Mouse (Mus musculus): ENCODE results near the gene Ankle1.

Ankle1 gene

GRCm38 (mm10) chr8:71381971-71382961, 23.5 kb upstream of the Ankle1 start:
- peak; percentile 86 for DNase-seq (ENCODE audit: low spot score)

GRCm38 (mm10) chr8:71383396-71383795, 22.4 kb upstream of the Ankle1 start:
- no peak for DNase-seq (ENCODE audit: low spot score)

DNA sequence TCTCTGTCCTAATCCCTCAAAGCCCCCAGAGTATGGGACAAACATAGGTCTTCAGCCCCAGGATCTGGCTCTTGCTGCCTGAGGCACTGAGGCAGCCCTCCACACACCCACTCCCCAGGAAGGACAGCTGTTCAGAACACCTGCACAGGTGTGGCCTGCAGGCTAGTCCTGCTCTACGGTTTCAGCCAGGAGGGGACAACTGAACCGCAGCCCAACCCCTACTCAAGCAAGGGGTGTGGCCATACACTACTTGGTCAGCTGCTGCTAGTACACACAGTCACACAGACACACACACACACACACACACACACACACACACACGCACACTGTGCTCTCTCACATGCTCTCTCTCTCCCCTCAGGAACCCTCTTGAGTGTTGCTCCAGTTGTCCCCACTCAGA, 21.9 kb upstream of the Ankle1 start:
- no peak for DNase-seq (ENCODE audit: low spot score)

DNA sequence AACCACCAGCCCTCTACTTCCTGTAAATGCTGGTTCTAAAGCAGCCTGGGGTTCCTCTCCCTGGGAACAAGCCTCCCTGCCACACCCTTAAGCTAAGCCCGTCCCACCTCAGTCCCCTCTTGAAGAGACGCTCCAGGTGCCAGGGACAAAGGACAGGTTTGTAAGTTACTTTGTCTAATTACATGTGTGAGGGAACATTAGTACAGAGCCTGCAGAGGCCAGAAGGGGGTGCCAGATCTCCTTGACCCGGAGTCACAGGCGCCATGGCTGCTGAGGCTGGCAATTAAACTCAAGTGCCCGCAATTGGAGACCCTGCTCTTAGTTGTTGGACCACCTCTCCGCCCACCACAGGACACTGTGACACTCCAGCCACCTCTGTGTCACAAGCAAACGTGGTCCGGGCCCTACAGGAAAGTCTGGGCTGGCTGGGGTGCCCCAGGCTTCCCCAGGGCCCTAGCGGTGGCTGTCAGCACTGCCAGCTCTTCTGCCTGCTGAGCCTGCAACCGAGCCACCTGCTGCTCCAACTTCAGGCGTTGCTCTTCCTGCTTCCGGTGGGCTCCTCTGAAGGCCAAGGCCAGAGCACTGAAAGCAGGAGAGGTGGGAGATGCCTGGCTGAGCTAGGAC, 20.5 kb upstream of the Ankle1 start:
- DNase-seq (ENCODE audit: low spot score) = no peak

- no peak for DNase-seq (ENCODE audit: low spot score)
Measured at GRCm38 (mm10) chr8:71388267-71388666, 17.5 kb upstream of the Ankle1 start.

GRCm38 (mm10) chr8:71391696-71392095, 14.1 kb upstream of the Ankle1 start:
- DNase-seq (ENCODE audit: low spot score) = no peak

DNA sequence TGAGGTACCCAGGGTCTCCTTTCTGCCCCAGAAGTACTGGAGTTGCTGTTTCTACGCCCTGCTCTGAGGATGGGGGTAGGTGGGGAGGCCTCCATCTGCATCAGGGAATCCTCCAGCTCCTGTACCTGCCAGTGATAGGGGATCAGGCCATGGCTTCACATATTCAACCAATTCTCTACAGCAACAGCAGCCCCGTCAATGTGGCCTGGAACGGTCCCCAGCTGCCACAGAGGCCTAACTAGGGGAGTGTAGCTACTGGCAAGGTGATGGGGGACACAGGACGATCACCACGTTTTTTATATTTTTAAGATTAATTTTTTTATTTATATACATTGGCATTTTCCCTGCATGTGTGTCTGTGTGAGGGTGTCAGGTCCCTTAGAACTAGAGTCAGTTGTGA, 13.4 kb upstream of the Ankle1 start:
- DNase-seq (ENCODE audit: low spot score) = no peak

DNA sequence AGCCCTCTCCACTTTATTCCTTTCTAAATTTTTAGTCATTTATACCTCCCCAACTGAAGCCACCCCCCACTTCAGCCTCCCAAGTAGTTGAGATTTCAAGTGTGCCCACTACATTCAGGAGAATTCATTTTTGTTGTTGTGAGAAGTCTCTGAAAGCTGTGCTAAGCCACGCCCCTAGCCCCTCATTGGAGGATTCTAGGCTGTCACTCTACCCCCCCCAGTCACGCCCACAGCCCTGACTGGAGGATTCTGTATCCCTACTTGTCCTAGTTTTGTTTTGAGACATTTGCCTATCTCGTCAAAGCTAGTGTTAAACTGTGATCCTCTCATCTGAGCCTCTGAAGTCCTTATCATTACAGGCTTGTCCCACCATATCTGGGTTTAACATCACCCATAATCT, 12.9 kb upstream of the Ankle1 start:
- no peak for DNase-seq (ENCODE audit: low spot score)

- no peak for DNase-seq (ENCODE audit: low spot score)
Measured at GRCm38 (mm10) chr8:71394481-71394880, 11.3 kb upstream of the Ankle1 start.

GRCm38 (mm10) chr8:71395071-71395470, 10.7 kb upstream of the Ankle1 start:
- no peak for DNase-seq (ENCODE audit: low spot score)

- DNase-seq (ENCODE audit: low spot score) = no peak
Measured at GRCm38 (mm10) chr8:71395629-71396028, 10.2 kb upstream of the Ankle1 start, which contains the start of gene Ushbp1. TSS of gene Ushbp1 (minus strand) at chr8:71395802.

DNA sequence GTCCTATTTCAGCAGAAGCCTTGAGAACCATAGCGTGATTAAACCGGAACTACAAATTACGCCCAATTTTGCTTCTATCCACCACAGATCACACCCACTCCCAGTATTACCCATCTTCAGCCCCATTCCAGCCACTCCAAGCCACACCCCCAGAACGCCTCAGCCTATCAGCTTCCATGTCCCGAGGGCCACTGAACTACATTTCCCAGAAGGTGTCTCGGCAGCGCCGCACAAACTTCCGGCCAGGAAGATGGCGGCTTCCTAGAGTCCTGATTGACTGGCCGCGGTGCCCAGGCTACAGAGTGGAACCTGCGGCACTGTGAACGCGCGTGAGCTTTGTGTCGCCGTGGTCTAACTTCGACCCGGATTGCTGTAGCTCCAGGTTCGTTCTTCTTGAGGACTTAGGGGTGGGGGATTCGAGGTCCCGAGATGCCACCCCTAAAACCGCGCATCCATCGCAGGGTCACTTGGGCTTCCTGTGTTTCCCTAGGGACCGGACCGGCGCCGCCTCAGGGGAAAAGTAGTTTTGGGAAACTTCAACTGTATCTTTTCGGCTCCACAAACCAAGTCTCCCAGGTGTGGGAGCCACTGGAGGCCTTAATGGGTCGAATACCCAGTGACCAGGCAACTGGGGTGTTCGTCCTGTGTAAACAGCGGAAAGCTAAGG, 9.0 kb upstream of the Ankle1 start, which contains the start of gene Babam1:
TSS of gene Babam1 (plus strand) at position 223 of the 667 bp plus-strand sequence.
- peak; percentile 94 for DNase-seq (ENCODE audit: low spot score)

DNA sequence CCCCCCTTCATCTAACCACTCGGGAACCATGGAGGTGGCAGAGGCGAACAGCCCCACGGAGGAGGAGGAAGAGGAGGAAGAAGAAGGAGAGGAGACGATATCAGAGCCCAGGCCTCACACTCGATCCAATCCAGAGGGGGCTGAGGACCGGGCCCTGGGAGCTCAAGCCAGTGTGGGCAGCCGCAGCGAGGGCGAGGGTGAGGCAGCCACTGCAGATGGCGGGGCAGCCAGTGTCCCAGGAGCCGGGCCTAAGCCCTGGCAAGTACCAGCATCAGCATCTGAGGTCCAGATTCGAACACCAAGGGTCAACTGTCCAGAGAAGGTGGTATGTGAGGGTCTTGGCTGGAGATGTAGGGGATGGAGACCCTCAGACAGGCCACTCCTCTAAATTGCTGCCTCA, 8.1 kb upstream of the Ankle1 start:
- no peak for DNase-seq (ENCODE audit: low spot score)

GRCm38 (mm10) chr8:71400826-71401225, 5.0 kb upstream of the Ankle1 start:
- peak; percentile 0 for DNase-seq (ENCODE audit: low spot score)

DNA sequence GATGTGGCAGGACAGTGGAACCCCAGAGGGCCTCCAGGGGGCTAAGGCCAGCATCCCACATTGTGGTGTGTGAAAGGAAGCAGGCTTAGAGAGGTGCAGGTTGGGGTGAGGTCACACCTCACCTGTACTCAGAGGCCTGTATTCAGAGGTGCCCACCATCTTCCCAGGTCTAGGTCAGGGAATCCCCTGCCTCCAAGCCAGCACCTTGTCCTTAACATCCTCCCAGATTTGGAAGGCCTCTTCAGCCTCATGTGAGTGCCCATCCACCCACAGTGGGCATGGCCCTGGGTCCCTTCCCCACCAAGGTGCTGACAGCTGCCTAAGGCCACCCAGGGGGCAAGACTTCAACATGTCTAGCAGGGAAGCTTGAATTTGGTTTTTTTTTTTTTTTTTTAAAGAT, 4.4 kb upstream of the Ankle1 start:
- peak; percentile 1 for DNase-seq (ENCODE audit: low spot score)

GRCm38 (mm10) chr8:71402446-71402964, 3.3 kb upstream of the Ankle1 start:
- DNase-seq (ENCODE audit: low spot score) = no peak

GRCm38 (mm10) chr8:71403107-71403885, 2.5 kb upstream of the Ankle1 start:
- no peak for DNase-seq (ENCODE audit: low spot score)

DNA sequence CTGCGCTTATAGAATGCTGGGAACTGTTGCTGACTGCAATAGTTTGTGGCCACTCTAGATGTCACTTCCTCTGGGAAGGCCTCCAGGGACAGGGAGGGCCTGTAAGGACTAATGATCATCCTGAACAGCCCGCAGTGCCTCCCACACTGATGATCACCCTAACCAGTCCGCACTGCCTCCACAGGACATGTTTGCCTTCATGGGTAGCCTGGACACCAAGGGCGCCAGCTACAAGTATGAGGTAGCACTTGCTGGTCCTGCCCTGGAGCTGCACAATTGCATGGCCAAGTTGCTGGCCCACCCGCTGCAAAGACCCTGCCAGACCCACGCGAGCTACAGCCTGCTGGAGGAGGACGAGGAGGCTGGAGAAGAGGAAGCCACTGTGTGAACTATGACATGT, 1.8 kb upstream of the Ankle1 start:
- no peak for DNase-seq (ENCODE audit: low spot score)

DNA sequence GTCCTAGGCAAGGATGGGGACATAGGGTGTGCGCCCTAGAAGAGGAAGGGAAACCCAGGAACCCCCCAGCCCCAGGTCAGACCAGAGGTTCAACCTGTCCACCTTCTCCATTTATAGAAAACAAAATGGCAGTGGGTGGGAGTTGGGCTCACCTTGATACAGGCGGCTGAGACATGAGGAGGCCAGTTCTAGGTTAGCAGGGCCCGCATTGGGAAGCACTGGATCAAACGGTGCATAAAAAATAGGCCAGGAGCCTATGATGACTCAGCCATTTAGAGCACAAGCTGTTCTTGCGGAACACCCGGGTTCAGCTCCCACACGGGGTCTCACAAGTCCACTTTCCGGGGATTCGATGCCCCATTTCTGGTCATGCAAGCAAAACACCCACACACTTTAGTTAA, 859 bp upstream of the Ankle1 start:
- no peak for DNase-seq (ENCODE audit: low spot score)

- no peak for DNase-seq (ENCODE audit: low spot score)
Measured at GRCm38 (mm10) chr8:71406099-71407015, 547 bp downstream of the Ankle1 start.

Measured in ovary, adult 18-20 months (tissue).